Mouse (Mus musculus) heart, adult 2 months (tissue): ENCODE results near the gene Atp6v0c. TPM values are rescaled to one million over a fixed set of nuclear protein-coding genes. Genes with fewer than 3 reads are reported as not detected.

Experiments
- DNase-seq, 2 experiments: peaks; one replicate each; pipeline ENCODE4 v3.0.0; 2021
- H3K27ac ChIP-seq: fragments of 200-600 bp; 2 replicates; pipeline ENCODE4 v1.8.1; 2022
- H3K27me3 ChIP-seq: fragments of 200-500 bp; 2 replicates; pipeline ENCODE4 v1.6.1; 2012; ENCODE audit warnings: mild to moderate bottlenecking, low read length, inconsistent platforms, mixed read lengths; ENCODE audit not compliant: control insufficient read depth, insufficient read depth
- H3K36me3 ChIP-seq: fragments of 200-500 bp; 2 replicates; pipeline ENCODE4 v1.6.1; 2012; ENCODE audit warnings: low read length, inconsistent platforms; ENCODE audit not compliant: control insufficient read depth, insufficient read depth
- H3K4me1 ChIP-seq: fragments of 200-500 bp; 2 replicates; pipeline ENCODE4 v1.6.1; 2011; ENCODE audit warnings: low read length; ENCODE audit not compliant: control insufficient read depth, insufficient read depth
- H3K4me3 ChIP-seq: fragments of 200-600 bp; 2 replicates; pipeline ENCODE4 v1.8.1; 2022
- H3K79me2 ChIP-seq: fragments of 200-500 bp; replicated peaks from 2 replicates; pipeline ENCODE4 v1.6.1; 2012; ENCODE audit warnings: mild to moderate bottlenecking, inconsistent platforms, low read length, moderate library complexity, mixed read lengths; ENCODE audit not compliant: control insufficient read depth, insufficient read depth
- H3K9ac ChIP-seq: fragments of 200-500 bp; 2 replicates; pipeline ENCODE4 v1.6.1; 2012; ENCODE audit warnings: low read depth, mild to moderate bottlenecking, control low read depth, inconsistent platforms, low read length, mixed read lengths
- CTCF ChIP-seq: fragments of 200-600 bp; IDR thresholded peaks from 2 replicates; pipeline ENCODE4 v1.8.1; 2022; ENCODE audit warnings: antibody characterized with exemption, mild to moderate bottlenecking, moderate library complexity
- EP300 ChIP-seq: fragments of 200-500 bp; IDR thresholded peaks from 2 replicates; pipeline ENCODE4 v1.6.1; 2011; ENCODE audit warnings: low read depth, low read length, control low read depth; ENCODE audit not compliant: insufficient read depth
- POLR2A ChIP-seq: fragments of 200-500 bp; IDR thresholded peaks from 2 replicates; pipeline ENCODE4 v1.6.1; 2011; ENCODE audit warnings: mild to moderate bottlenecking, low read depth, low read length, control low read depth; ENCODE audit not compliant: insufficient read depth
- WGBS: fragments of 180-500 bp; shearing (Covaris S2); methylation state at CpG from one replicate; pipeline ENCODE4 v1.1.7; 2018; 5-methylcytosine and 5-hydroxymethylcytosine counted together
- intact Hi-C: fragments of 180-260 bp; cut with DNase I; formaldehyde crosslinking; loops from one replicate; pipeline ENCODE4 v1.15.1; 2025
- polyA plus RNA-seq: library from polyadenylated mRNA; depleted of rRNA; stranded (reverse); fragments of >200 nt; gene quantifications from 2 replicates; pipeline ENCODE4 v1.2.3, GENCODE M21; 2012
- total RNA-seq, 2 experiments: library from RNA; stranded (reverse); gene quantifications; 2 replicates each; pipeline ENCODE4 v1.2.3; 2021

The Atp6v0c gene
- total and polyA plus RNA-seq, 3 experiments, result 219 to 732 (median 255) TPM

GRCm38 (mm10) chr17:24151890-24152563, 17.5 kb downstream of the Atp6v0c start:
- TF ChIP-seq CTCF (peak; percentile 93), POLR2A (no peak)
- Histone ChIP-seq H3K4me1 (peaks cover 2% of the 10 kb centered on the region), H3K79me2 (no peaks in the 10 kb centered on the region), H3K4me3 (peak overlapping the region; percentile 44), H3K9ac (peak overlapping the region; percentile 45; the same call in 1 of the 2 replicates), H3K36me3 (no peaks in the 10 kb centered on the region), H3K27me3 (no peaks in the 10 kb centered on the region), H3K27ac (no peak overlapping the region)
- 1% methylated on average over 26 of the region's 26 CpGs for WGBS
- intact Hi-C loops, result loop anchor here (1.0 to 2.0 kb wide), 2 partner anchors 155 to 238 kb away; no protein-coding TSS in a partner anchor
- DNase-seq, result peak; percentile 78 to 83

- no peaks in the 10 kb centered on the region for H3K36me3 ChIP-seq
These were observed 18.1 kb downstream of the Atp6v0c start for GRCm38 (mm10) chr17:24151382-24151781.

DNA sequence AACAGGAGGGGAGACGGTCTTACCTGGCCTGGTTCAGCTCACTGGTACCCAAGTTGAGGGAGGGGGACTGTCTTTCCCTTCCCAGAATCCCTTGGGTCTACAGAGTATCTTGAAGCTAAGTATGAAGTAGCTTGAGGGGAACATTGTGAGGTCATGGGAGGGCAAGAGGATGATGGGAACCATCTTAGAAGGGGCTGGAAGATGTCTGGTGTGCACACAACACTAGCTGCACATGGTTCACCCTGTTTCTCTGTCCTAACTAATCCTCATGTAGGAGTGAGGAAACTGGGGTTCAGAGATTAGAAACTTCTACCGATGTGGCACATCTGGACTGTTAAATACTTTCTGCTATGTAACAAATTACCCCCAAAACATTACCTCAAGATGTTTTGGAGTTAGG, 18.7 kb downstream of the Atp6v0c start, which contains the start of gene Pdpk1:
TSS of gene Pdpk1 (minus strand) at position 101 of the 400 bp plus-strand sequence.
- H3K27ac ChIP-seq, result no peak within 1 kb of the TSS
- H3K27me3 ChIP-seq, result no peaks in the 10 kb centered on the region
- intact Hi-C loops, result no loop called here

More at GRCm38 (mm10) chr17:24151382-24151781, 18.1 kb downstream of the Atp6v0c start:
- Histone ChIP-seq H3K27ac (no peak overlapping the region), H3K79me2 (no peaks in the 10 kb centered on the region), H3K4me1 (peaks cover 2% of the 10 kb centered on the region), H3K27me3 (no peaks in the 10 kb centered on the region), H3K9ac (no peak overlapping the region), H3K4me3 (no peak overlapping the region)
- intact Hi-C loops, result no loop called here
- WGBS, result 15% methylated on average over 7 of the region's 7 CpGs
- TF ChIP-seq CTCF (no peak), EP300 (no peak), POLR2A (no peak)
- no peak for DNase-seq

GRCm38 (mm10) chr17:24149421-24149820, 20.1 kb downstream of the Atp6v0c start:
- H3K9ac ChIP-seq, result no peak overlapping the region
- no peak for TF ChIP-seq CTCF
- no peak for TF ChIP-seq EP300
- TF ChIP-seq POLR2A, result no peak
- H3K27ac ChIP-seq, result no peak overlapping the region
- no peaks in the 10 kb centered on the region for H3K79me2 ChIP-seq
- peaks cover 2% of the 10 kb centered on the region for H3K4me1 ChIP-seq
- H3K36me3 ChIP-seq, result no peaks in the 10 kb centered on the region
- no peak for DNase-seq
- 92% methylated on average over 7 of the region's 7 CpGs for WGBS
- no peaks in the 10 kb centered on the region for H3K27me3 ChIP-seq
- H3K4me3 ChIP-seq, result no peak overlapping the region
- intact Hi-C loops, result no loop called here

More for the DNA sequence above, 18.7 kb downstream of the Atp6v0c start, which contains the start of gene Pdpk1:
- H3K4me1 ChIP-seq, result peaks cover 2% of the 10 kb centered on the region
- no peak within 1 kb of the TSS for H3K9ac ChIP-seq
- 79% methylated on average over 2 of the region's 2 CpGs for WGBS
- peak within 1 kb of the TSS; percentile 44 for H3K4me3 ChIP-seq
- no peak for DNase-seq
- no peak for TF ChIP-seq POLR2A
- TF ChIP-seq EP300, result no peak
- TF ChIP-seq CTCF, result no peak
- no peaks in the 10 kb centered on the region for H3K36me3 ChIP-seq
- no peaks in the 10 kb centered on the region for H3K79me2 ChIP-seq

GRCm38 (mm10) chr17:24142897-24143296, 26.6 kb downstream of the Atp6v0c start:
- no peaks in the 10 kb centered on the region for H3K27me3 ChIP-seq
- H3K36me3 ChIP-seq, result peaks cover 7% of the 10 kb centered on the region
- no peak overlapping the region for H3K4me3 ChIP-seq
- peaks cover 6% of the 10 kb centered on the region for H3K4me1 ChIP-seq
- TF ChIP-seq EP300 (no peak), CTCF (no peak), POLR2A (no peak)
- no peak for DNase-seq
- intact Hi-C loops, result no loop called here
- 41% methylated on average over 2 of the region's 2 CpGs for WGBS
- peaks cover 7% of the 10 kb centered on the region; the same call in 1 of the 2 replicates for H3K79me2 ChIP-seq
- H3K27ac ChIP-seq, result no peak overlapping the region
- H3K9ac ChIP-seq, result no peak overlapping the region

DNA sequence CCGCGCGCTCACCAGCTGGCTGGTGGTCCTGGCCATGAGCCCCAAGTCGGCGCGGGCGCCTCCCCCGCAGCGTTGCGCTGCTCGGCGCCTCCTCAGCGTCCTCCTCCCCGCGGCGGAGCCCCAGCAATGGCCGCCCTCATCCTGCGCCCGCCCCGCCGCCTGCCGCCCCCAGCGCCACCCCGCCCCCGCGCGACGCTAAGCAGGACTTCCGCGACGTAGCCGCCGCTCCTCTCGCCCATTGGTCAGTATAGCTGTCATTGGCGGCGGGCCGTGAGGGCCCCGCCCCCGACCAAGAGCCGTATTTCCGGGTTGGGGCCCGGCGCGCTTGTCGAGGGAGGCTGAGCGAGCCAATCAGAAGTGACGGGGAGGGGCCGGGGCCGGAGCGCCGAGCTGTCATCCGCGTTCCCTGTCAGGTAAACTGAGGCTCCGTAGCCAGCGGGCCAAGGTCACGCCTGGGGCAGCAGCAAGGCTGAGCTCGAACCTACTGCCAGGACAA, 28.0 kb downstream of the Atp6v0c start:
- DNase-seq, result peak; percentile 97 to 99
- intact Hi-C loops, result no loop called here
- peak overlapping the region; percentile 100 for H3K4me3 ChIP-seq
- WGBS, result under 1% methylated on average over 54 of the region's 57 CpGs
- H3K9ac ChIP-seq, result peak overlapping the region; percentile 92
- TF ChIP-seq POLR2A, result peak; percentile 46; the same call in 1 of the 2 replicates
- no peak for TF ChIP-seq CTCF
- TF ChIP-seq EP300, result no peak
- peak overlapping the region; percentile 96 for H3K27ac ChIP-seq
- H3K27me3 ChIP-seq, result no peaks in the 10 kb centered on the region
- peaks cover 7% of the 10 kb centered on the region for H3K36me3 ChIP-seq
- H3K79me2 ChIP-seq, result peaks cover 10% of the 10 kb centered on the region
- H3K4me1 ChIP-seq, result peaks cover 10% of the 10 kb centered on the region
